Mouse (Mus musculus): ENCODE measurements around the gene Brf1.

DNA sequence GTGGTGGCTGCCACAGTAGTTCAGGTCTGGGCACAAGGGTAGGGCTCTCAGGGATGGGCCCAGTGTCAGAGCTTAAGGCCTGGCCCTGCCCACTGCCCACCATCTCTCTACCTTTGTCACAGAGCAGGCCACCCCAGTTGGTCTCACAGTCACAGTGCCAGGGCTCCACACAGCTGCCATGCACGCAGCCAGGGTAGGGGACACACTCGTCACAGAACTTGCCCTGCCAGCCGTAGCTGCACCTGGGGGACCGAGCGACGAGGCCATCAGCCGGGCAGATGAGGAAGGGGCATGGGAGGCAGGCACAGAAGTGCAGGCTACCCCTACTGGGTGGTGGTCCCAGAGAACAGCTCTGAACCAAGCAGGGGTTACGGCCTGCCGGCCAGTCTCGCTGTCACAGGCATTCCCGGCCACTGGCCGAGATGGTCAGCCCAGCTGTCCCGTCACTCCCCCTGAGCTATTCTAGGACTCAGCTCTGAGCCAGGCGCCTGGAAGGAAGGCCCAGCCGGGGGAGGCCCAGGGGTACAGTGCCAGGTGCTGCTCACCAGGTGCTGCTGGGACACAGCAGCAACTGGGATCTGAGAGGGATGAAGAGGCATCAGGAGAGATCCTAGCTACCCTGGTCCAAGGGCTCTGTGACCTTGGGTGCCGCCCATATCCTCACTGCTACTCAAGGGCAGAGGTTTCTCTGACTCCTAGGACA is 83.7 kb downstream of the Brf1 start:
- TF ChIP-seq CTCF (IDR thresholded peaks at IDR 0.05; ENCODE audit: control insufficient read depth, insufficient read depth, insufficient read length) = no peak
- TF ChIP-seq MAX (IDR thresholded peaks at IDR 0.05) = no peak
- TF ChIP-seq MYOD1 (IDR thresholded peaks at IDR 0.05; ENCODE audit: control insufficient read depth, insufficient read length, low read depth) = no peak
- TF ChIP-seq USF1 (IDR thresholded peaks at IDR 0.05; ENCODE audit: low read depth) = no peak
- TF ChIP-seq MYOG (IDR thresholded peaks at IDR 0.05; ENCODE audit: control insufficient read depth, extremely low read depth, insufficient read length) = no peak

All from C2C12 (cell line).